In genomic region chr14:19985912-19986613, GRCm38 (mm10) we compare ENCODE assay signal across 8 mouse cellular contexts. TPM values are rescaled to one million over a fixed set of nuclear protein-coding genes. Genes with fewer than 3 reads are reported as not detected.
A peak's percentile ranks its signal among the peaks of the same experiment; 100 is the strongest.
DNase-seq lines count a peak whose midpoint lies in the region; ATAC-seq lines count a peak whose summit lies in the region.

No protein-coding gene starts in this region.

- DNase-seq in right cerebral cortex, postnatal 25 days: peak; percentile 27
- no peak for DNase-seq in right cerebral cortex, adult 18-20 months
- no peak for DNase-seq in limb, embryonic 10.5 days (ENCODE audit: low spot score)
- no peak for DNase-seq in cerebellum, adult 9-11 months
- DNase-seq in ovary, postnatal 10 days (ENCODE audit: low spot score): no peak
- no peak for DNase-seq in retina, embryonic 14.5 days (ENCODE audit: low spot score)

- H3K4me3 ChIP-seq in forebrain, embryonic 15.5 days: peak overlapping the region; percentile 29
- peak overlapping the region; percentile 50 for H3K4me3 ChIP-seq in limb, embryonic 10.5 days
- no peak overlapping the region for H3K4me3 ChIP-seq in neural tube, embryonic 12.5 days

- ATAC-seq in forebrain, embryonic 15.5 days (replicated peaks): no peak
- no peak for ATAC-seq in neural tube, embryonic 12.5 days (ENCODE audit: low FRiP score, low read depth)

- H3K27me3 ChIP-seq in forebrain, embryonic 15.5 days: no peaks in the 10 kb centered on the region
- no peaks in the 10 kb centered on the region for H3K27me3 ChIP-seq in limb, embryonic 10.5 days (ENCODE audit: low read depth, poor library complexity, severe bottlenecking)
- H3K27me3 ChIP-seq in neural tube, embryonic 12.5 days (replicated peaks): no peaks in the 10 kb centered on the region

- peak overlapping the region; percentile 46 for H3K4me2 ChIP-seq in forebrain, embryonic 15.5 days (replicated peaks)
- peak overlapping the region; percentile 59 for H3K4me2 ChIP-seq in neural tube, embryonic 12.5 days (replicated peaks)

- peaks cover 35% of the 10 kb centered on the region for H3K4me1 ChIP-seq in forebrain, embryonic 15.5 days
- peaks cover 41% of the 10 kb centered on the region for H3K4me1 ChIP-seq in limb, embryonic 10.5 days
- H3K4me1 ChIP-seq in neural tube, embryonic 12.5 days: peaks cover 30% of the 10 kb centered on the region

- WGBS in forebrain, embryonic 15.5 days: 18% methylated on average over 8 of the region's 8 CpGs
- 25% methylated on average over 8 of the region's 8 CpGs for WGBS in limb, embryonic 10.5 days
- 19% methylated on average over 8 of the region's 8 CpGs for WGBS in neural tube, embryonic 12.5 days

- H3K9ac ChIP-seq in forebrain, embryonic 15.5 days (replicated peaks): peak overlapping the region; percentile 43
- peak overlapping the region; percentile 17; the same call in 1 of the 2 replicates for H3K9ac ChIP-seq in neural tube, embryonic 12.5 days

- H3K9me3 ChIP-seq in forebrain, embryonic 15.5 days: no peaks in the 10 kb centered on the region
- H3K9me3 ChIP-seq in limb, embryonic 10.5 days (replicated peaks): no peaks in the 10 kb centered on the region
- no peaks in the 10 kb centered on the region for H3K9me3 ChIP-seq in neural tube, embryonic 12.5 days

- H3K36me3 ChIP-seq in forebrain, embryonic 15.5 days: no peaks in the 10 kb centered on the region
- no peaks in the 10 kb centered on the region for H3K36me3 ChIP-seq in limb, embryonic 10.5 days
- no peaks in the 10 kb centered on the region for H3K36me3 ChIP-seq in neural tube, embryonic 12.5 days

- H3K27ac ChIP-seq in forebrain, embryonic 15.5 days (replicated peaks): peak overlapping the region; percentile 99
- peak overlapping the region; percentile 98 for H3K27ac ChIP-seq in limb, embryonic 10.5 days
- peak overlapping the region; percentile 90 for H3K27ac ChIP-seq in neural tube, embryonic 12.5 days

RNA-seq across cellular contexts. Expression of gene Gng2, which starts 8.6 kb away (rescaled TPM):
- polyA plus RNA-seq in forebrain, embryonic 15.5 days (2015; fragmentation: Nextera tagmentation; extraction: Ambion mirVana): 456 and 468 TPM in 2 replicates
- polyA plus RNA-seq in limb, embryonic 10.5 days (2016; fragmentation: Nextera tagmentation; extraction: Ambion mirVana): 63.9 and 72.1 TPM in 2 replicates
- polyA plus RNA-seq in neural tube, embryonic 12.5 days (2016; fragmentation: Nextera tagmentation; extraction: Ambion mirVana): 233 and 249 TPM in 2 replicates
